Mouse (Mus musculus) heart, embryonic 10.5 days (tissue): ENCODE results near the gene Slc3a2. TPM values are rescaled to one million over a fixed set of nuclear protein-coding genes. Genes with fewer than 3 reads are reported as not detected.

Source experiments
- DNase-seq: peaks from one replicate; pipeline ENCODE4 v3.0.0-alpha.2; 2017; ENCODE audit warnings: low spot score
- H3K27ac ChIP-seq: fragments of 300-500 bp; sonication (generic); 2 replicates; pipeline ENCODE4 v1.5.1; 2016; ENCODE audit warnings: mild to moderate bottlenecking
- H3K27me3 ChIP-seq: fragments of 300-500 bp; sonication (generic); 2 replicates; pipeline ENCODE4 v1.6.1; 2016; ENCODE audit warnings: mild to moderate bottlenecking; ENCODE audit not compliant: poor library complexity, insufficient read depth, severe bottlenecking
- H3K36me3 ChIP-seq: fragments of 300-500 bp; sonication (generic); 2 replicates; pipeline ENCODE4 v1.6.1; 2016; ENCODE audit warnings: mild to moderate bottlenecking, moderate library complexity
- H3K4me1 ChIP-seq: fragments of 300-500 bp; sonication (generic); 2 replicates; pipeline ENCODE4 v1.6.1; 2016; ENCODE audit warnings: mild to moderate bottlenecking
- H3K4me3 ChIP-seq: fragments of 300-500 bp; sonication (generic); 2 replicates; pipeline ENCODE4 v1.5.1; 2016; ENCODE audit warnings: mild to moderate bottlenecking, moderate library complexity
- H3K9me3 ChIP-seq: fragments of 300-500 bp; sonication (generic); 2 replicates; pipeline ENCODE4 v1.6.1; 2016; ENCODE audit warnings: mild to moderate bottlenecking, moderate library complexity
- WGBS: fragments of 180-500 bp; shearing (Covaris S2); methylation state at CpG from one replicate; pipeline ENCODE4 v1.1.7; 2016; 5-methylcytosine and 5-hydroxymethylcytosine counted together
- polyA plus RNA-seq: library from polyadenylated mRNA; unstranded; fragments of >200 nt; fragmentation: Nextera tagmentation; extraction: Ambion mirVana; gene quantifications from 2 replicates; pipeline ENCODE4 v1.2.1, GENCODE M21; 2016

The Slc3a2 gene
- polyA plus RNA-seq, 1 experiment from 2014 or later, result 104 TPM

DNA sequence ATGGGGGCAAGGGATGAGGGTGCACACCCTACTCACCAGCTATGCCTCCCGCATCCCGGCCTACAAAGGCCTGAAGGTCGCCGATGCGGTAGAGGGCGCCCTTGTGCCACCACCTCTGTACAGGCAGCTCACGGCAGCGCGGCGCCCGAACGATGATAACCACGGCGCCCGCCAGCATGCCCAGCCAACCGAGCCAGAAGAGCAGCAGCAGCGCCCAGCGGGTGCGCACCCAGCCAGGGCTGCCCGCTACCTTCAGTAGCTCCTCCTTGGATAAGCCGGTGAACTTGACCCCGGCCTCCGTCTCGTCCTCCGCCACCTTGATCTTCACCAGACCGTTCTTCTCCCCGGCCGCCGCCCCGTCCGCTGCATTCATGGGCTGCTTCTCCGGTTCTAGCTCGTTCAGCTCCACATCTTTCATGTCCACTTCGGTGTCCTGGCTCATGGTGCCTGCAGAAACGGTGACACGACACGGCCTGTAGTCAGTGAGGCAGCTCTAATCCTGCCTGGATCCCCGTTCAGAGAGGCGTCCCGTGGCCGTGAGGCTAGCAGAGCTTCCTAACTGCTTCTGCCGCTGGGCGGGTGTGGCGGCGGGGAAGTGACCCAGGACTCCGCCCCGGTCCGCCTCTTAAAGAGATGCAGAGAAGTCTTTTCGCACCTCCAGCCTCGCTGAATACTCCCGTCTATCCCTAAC lies 9.7 kb downstream of the Slc3a2 start:
- Histone ChIP-seq H3K27me3 (no peaks in the 10 kb centered on the region), H3K36me3 (peaks cover 38% of the 10 kb centered on the region), H3K9me3 (no peaks in the 10 kb centered on the region), H3K27ac (peak overlapping the region; percentile 97), H3K4me3 (peak overlapping the region; percentile 88), H3K4me1 (peaks cover 18% of the 10 kb centered on the region)
- peak; percentile 96 for DNase-seq
- under 1% methylated on average over 51 of the region's 51 CpGs for WGBS

DNA sequence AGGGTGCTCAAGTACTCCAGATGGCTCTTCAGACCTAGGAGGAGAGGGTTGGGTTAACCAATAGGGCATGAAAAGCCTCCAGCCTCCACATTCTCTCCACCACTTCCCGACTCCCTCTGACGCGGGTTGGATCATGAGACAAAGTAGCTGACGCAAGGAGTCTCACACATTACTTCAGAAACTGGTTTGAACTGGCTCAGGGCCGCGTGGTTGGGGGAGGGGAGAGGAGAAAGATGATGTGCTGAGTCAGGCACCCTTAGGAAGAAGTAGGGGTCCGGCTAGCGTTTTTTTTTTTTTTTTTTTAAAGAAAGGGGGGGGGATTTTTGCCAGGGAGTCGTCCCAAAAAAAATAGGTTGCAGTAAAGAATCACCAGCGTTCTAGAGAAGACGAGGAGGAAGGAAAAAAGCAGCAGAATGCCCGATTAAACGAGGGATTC lies 10.3 kb downstream of the Slc3a2 start:
- Histone ChIP-seq H3K36me3 (peaks cover 44% of the 10 kb centered on the region), H3K27ac (peak overlapping the region; percentile 97), H3K4me3 (peak overlapping the region; percentile 88), H3K4me1 (peaks cover 18% of the 10 kb centered on the region), H3K27me3 (no peaks in the 10 kb centered on the region), H3K9me3 (no peaks in the 10 kb centered on the region)
- peak; percentile 94 for DNase-seq
- WGBS, result 0% methylated on average over 13 of the region's 13 CpGs

DNA sequence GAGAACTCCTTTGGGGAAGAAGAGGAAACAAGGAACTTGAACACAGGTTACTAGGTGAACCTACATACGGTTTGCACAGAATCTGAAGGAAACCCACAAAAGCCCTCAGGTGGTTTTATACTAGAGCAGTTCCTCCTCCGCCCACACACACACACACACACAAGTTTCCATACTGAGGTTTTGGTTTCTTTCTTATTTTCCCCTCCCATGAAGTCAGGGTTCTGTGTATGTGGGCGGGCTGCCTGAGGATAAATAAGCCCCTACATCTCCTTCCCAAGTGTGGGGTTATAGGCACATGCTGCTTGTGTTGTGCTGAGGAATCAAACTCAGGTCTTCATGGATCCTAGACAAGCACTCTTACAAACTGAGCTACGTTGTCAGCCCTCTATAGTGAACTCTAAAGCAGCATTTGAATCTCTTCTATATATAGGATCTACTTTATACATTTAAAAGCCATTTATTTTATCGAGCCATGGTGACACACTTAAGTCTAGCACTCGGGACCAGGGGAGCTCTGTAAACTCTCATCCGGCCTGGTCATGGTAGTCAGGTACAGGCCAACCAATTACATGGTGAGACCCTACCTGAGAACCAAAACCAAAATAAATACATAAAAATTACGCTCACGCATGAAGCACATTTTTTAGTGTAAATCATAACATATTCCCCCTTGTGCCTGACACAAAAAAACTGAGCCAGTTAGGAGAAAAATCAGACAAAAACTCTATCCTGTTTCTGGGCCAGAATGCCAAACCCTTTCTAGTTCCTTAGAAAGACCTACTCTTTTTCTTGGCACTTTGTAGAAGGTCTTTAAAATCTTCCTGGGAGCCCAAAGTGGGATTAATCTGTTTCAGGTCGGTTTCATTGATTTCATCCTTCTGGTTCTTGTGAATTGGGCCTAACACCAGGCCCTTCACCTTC lies 11.0 kb downstream of the Slc3a2 start:
- Histone ChIP-seq H3K27me3 (no peaks in the 10 kb centered on the region), H3K27ac (peak overlapping the region; percentile 97), H3K36me3 (peaks cover 50% of the 10 kb centered on the region), H3K4me3 (peak overlapping the region; percentile 88), H3K4me1 (peaks cover 18% of the 10 kb centered on the region), H3K9me3 (no peaks in the 10 kb centered on the region)
- 57% methylated on average over 10 of the region's 10 CpGs for WGBS
- no peak for DNase-seq

DNA sequence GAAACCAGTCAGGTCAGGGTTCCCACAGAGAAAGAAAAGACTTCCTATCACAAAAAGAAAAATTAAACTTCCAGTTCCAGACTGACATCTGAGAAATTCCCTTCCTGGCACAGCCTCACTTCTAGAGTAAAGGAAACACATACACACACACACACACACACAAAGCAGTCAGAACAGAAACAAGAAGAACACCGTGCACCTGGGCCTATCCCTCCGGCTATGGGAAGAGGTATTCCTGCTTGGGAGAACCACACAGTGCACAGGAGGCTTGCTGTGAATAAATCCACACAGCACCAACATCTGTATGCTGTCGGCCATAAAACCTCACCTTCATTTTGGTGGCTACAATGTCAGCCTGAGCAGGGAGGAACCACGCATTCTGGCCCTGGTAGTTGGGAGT lies 11.7 kb downstream of the Slc3a2 start:
- 0 out of 2 replicates have a peak overlapping the region, but pooled peaks have one; percentile 97 for H3K27ac ChIP-seq
- no peaks in the 10 kb centered on the region for H3K9me3 ChIP-seq
- H3K27me3 ChIP-seq, result no peaks in the 10 kb centered on the region
- no peak for DNase-seq
- WGBS, result 83% methylated on average over 4 of the region's 4 CpGs
- H3K4me1 ChIP-seq, result peaks cover 18% of the 10 kb centered on the region
- H3K36me3 ChIP-seq, result peaks cover 56% of the 10 kb centered on the region
- H3K4me3 ChIP-seq, result peak overlapping the region; percentile 88; the same call in 1 of the 2 replicates

DNA sequence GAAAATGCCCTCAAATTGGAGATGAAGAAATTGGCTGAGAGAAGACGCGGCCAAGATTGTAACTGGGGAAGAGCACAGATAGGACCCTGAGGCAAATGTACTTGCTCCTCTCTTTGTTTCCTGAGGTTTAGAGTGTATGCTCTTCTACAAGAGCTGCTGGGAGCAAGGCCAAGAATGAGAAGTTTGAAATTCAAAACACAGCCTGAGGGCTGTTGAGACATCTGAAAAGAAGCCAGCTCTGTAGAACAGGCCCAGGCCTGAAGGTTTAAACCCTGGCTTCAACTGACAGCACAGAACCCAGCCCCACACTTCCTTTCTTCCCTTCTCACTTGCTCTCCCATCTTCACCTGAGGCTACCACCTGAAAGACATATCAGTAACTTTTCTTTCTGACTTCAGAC lies 13.1 kb downstream of the Slc3a2 start:
- DNase-seq, result no peak
- Histone ChIP-seq H3K36me3 (peaks cover 59% of the 10 kb centered on the region), H3K4me1 (peaks cover 18% of the 10 kb centered on the region), H3K9me3 (no peaks in the 10 kb centered on the region), H3K27ac (no peak overlapping the region), H3K27me3 (no peaks in the 10 kb centered on the region), H3K4me3 (no peak overlapping the region)
- WGBS, result 97% methylated on average over 2 of the region's 2 CpGs

DNA sequence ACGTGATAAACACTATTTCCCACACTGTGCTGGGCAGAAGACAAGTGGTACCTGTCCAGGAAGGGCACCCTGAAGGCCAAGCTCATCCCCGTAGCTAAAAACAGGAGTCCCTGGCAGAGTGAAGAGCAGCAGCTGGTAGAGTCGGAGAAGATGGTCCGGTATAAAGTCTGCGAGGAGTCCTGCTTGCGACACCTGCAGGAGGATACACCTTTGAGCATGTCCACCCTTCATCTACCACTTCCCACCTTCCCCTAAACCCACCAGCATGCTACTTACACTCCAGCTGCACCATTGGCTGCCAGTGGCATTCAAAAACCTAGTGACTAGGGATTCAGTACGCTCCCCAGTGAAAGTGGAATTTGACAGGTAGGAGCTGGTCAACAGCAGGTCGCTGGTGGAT lies 14.2 kb downstream of the Slc3a2 start:
- no peaks in the 10 kb centered on the region for H3K27me3 ChIP-seq
- H3K27ac ChIP-seq, result no peak overlapping the region
- H3K4me3 ChIP-seq, result no peak overlapping the region
- H3K4me1 ChIP-seq, result peaks cover 14% of the 10 kb centered on the region
- DNase-seq, result no peak
- H3K9me3 ChIP-seq, result no peaks in the 10 kb centered on the region
- peaks cover 59% of the 10 kb centered on the region for H3K36me3 ChIP-seq
- 89% methylated on average over 8 of the region's 8 CpGs for WGBS

GRCm38 (mm10) chr19:8706930-8707329 lies 16.2 kb downstream of the Slc3a2 start:
- Histone ChIP-seq H3K4me1 (peaks cover 6% of the 10 kb centered on the region), H3K4me3 (no peak overlapping the region), H3K27ac (no peak overlapping the region), H3K27me3 (no peaks in the 10 kb centered on the region), H3K36me3 (peaks cover 55% of the 10 kb centered on the region), H3K9me3 (no peaks in the 10 kb centered on the region)
- no peak for DNase-seq
- 91% methylated on average over 7 of the region's 7 CpGs for WGBS

DNA sequence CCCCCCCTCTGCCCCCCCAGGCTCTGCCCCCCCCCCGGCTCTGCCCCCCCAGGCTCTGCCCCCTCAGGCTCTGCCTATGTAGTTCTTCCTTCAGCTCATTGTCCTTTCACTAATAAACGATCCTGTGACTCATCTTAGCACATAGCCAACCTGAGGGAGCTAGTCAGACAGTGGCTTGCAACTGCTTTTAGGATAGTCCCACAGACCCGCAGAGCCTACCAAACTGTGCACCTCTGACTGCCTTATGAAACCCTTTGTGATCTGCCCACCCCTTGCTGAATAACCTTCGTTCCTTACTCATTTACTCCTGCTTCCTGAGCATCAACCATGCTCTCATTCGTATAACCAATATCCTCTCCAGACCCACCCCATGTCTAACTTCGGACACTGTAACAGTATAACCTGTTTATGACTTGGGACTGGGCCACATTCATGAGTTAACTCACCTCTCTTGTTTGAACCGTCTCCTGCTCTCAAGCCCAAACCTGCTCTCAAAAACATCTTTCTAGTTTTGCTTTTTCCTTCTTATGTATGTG lies 17.0 kb downstream of the Slc3a2 start:
- no peak overlapping the region for H3K4me3 ChIP-seq
- peaks cover 48% of the 10 kb centered on the region for H3K36me3 ChIP-seq
- H3K4me1 ChIP-seq, result no peaks in the 10 kb centered on the region; the same call in 1 of the 2 replicates
- no peaks in the 10 kb centered on the region for H3K9me3 ChIP-seq
- no peak for DNase-seq
- H3K27me3 ChIP-seq, result no peaks in the 10 kb centered on the region
- no peak overlapping the region for H3K27ac ChIP-seq
- 85% methylated on average over 7 of the region's 7 CpGs for WGBS

- peaks cover 37% of the 10 kb centered on the region for H3K36me3 ChIP-seq
- no peaks in the 10 kb centered on the region for H3K27me3 ChIP-seq
- DNase-seq, result no peak
- H3K4me3 ChIP-seq, result no peak overlapping the region
- no peaks in the 10 kb centered on the region for H3K9me3 ChIP-seq
- no peak overlapping the region for H3K27ac ChIP-seq
- 72% methylated on average over 6 of the region's 6 CpGs for WGBS
- H3K4me1 ChIP-seq, result no peaks in the 10 kb centered on the region
These were observed 18.0 kb downstream of the Slc3a2 start for GRCm38 (mm10) chr19:8705026-8705708.

DNA sequence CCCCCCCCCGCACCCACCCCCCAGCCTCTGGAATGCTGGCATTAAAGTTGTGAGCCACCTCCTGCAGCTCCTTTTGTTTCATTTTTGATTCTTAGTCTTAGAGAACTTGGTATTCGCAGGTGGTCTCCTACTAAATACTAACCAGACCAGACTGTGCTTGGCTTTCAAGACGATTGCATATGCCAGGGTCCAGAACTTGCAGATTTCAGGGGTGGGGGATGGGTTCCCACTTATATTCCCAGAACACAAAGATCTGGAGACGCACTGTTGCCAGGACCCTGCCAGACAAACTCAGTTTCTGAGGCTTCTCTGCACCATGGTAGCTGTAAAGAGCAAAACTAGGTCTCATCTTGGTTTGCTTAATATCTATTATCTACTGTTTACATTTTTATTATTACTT lies 19.6 kb downstream of the Slc3a2 start:
- no peak overlapping the region for H3K4me3 ChIP-seq
- H3K4me1 ChIP-seq, result no peaks in the 10 kb centered on the region
- H3K27ac ChIP-seq, result no peak overlapping the region
- H3K27me3 ChIP-seq, result no peaks in the 10 kb centered on the region
- H3K36me3 ChIP-seq, result peaks cover 22% of the 10 kb centered on the region
- H3K9me3 ChIP-seq, result no peaks in the 10 kb centered on the region
- no peak for DNase-seq
- WGBS, result 57% methylated on average over 4 of the region's 4 CpGs

DNA sequence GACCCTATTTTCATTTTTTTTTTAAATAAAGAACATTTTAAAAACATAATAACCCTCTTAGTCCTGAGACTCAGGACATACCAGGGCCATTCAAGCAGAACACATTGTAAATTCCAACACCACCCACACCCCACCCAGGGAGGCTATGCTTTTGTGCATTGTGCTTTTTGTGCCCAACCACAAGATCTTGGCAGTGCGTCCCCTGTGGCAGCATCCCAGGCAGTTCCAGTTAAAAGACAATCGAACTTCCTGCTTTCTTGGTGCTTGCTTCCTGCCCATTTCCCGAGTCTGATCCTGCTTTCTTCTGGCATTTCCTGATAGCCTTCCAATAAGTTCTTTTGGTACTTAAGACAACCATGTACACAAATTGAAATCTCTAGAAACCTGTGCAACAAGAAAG lies 20.7 kb downstream of the Slc3a2 start:
- Histone ChIP-seq H3K9me3 (no peaks in the 10 kb centered on the region), H3K27ac (no peak overlapping the region), H3K36me3 (peaks cover 10% of the 10 kb centered on the region), H3K4me1 (no peaks in the 10 kb centered on the region), H3K4me3 (no peak overlapping the region), H3K27me3 (no peaks in the 10 kb centered on the region)
- 65% methylated on average over 3 of the region's 3 CpGs for WGBS
- DNase-seq, result no peak

- H3K4me1 ChIP-seq, result 0 out of 2 replicates have a peak, but pooled peaks cover 6% of the 10 kb centered on the region
- no peaks in the 10 kb centered on the region for H3K9me3 ChIP-seq
- DNase-seq, result no peak
- no peaks in the 10 kb centered on the region for H3K36me3 ChIP-seq
- H3K4me3 ChIP-seq, result no peak overlapping the region
- H3K27me3 ChIP-seq, result no peaks in the 10 kb centered on the region
- no peak overlapping the region for H3K27ac ChIP-seq
- WGBS, result 73% methylated on average over 9 of the region's 9 CpGs
These were observed 23.5 kb downstream of the Slc3a2 start for GRCm38 (mm10) chr19:8699652-8700051.
